Mouse (Mus musculus) CD4-positive, CD25-positive, alpha-beta regulatory T cell, adult 4 months (primary cell): Measurements from ENCODE around the gene Car5a. TPM values are rescaled to one million over a fixed set of nuclear protein-coding genes. Genes with fewer than 3 reads are reported as not detected.

Experiments
- ATAC-seq: one replicate; pipeline ENCODE4 v1.8.0; 2017
- polyA plus RNA-seq, 2 experiments: library from polyadenylated mRNA; unstranded; fragments of 100-300 nt; shearing (Covaris generic); gene quantifications; one replicate each; pipeline ENCODE4 v1.2.1; 2017

The Car5a gene
- polyA plus RNA-seq, 2 experiments from 2014 or later = not detected

- no peak for ATAC-seq
Observed at GRCm38 (mm10) chr8:121877212-121877611, 67.5 kb downstream of the Car5a start.

- no peak for ATAC-seq
Observed at GRCm38 (mm10) chr8:121875517-121875916, 69.2 kb downstream of the Car5a start.

- no peak for ATAC-seq
Observed at GRCm38 (mm10) chr8:121875045-121875444, 69.7 kb downstream of the Car5a start.

- ATAC-seq = no peak
Observed at GRCm38 (mm10) chr8:121874031-121874430, 70.7 kb downstream of the Car5a start.

- ATAC-seq = no peak
Observed at GRCm38 (mm10) chr8:121871833-121872440, 72.8 kb downstream of the Car5a start.

- no peak for ATAC-seq
Observed at GRCm38 (mm10) chr8:121870190-121870589, 74.5 kb downstream of the Car5a start.

GRCm38 (mm10) chr8:121868896-121869295 lies 75.8 kb downstream of the Car5a start:
- no peak for ATAC-seq

GRCm38 (mm10) chr8:121868196-121868595 lies 76.5 kb downstream of the Car5a start:
- no peak for ATAC-seq

Other genes starting within 250 kb of the Car5a start
- gene Jph3, start 215.3 kb downstream of the Car5a start, polyA plus RNA-seq = under 1 TPM in 1 of 2 experiments, not detected in 1; 0.12 TPM
- gene Klhdc4, start 115.3 kb downstream of the Car5a start, polyA plus RNA-seq = 10 to 100 TPM; 28.0 to 40.9 TPM
- 1 to 10 TPM; 1.8 to 3.3 TPM for gene Slc7a5, start 37.2 kb downstream of the Car5a start, polyA plus RNA-seq
- 10 to 100 TPM; 34.5 to 47.5 TPM for gene Banp, start 4.8 kb upstream of the Car5a start, polyA plus RNA-seq